Mouse (Mus musculus): ENCODE results near the gene Barhl2. TPM values are rescaled to one million over a fixed set of nuclear protein-coding genes. Genes with fewer than 3 reads are reported as not detected.

The Barhl2 gene
- not detected for total RNA-seq (2023)

DNA sequence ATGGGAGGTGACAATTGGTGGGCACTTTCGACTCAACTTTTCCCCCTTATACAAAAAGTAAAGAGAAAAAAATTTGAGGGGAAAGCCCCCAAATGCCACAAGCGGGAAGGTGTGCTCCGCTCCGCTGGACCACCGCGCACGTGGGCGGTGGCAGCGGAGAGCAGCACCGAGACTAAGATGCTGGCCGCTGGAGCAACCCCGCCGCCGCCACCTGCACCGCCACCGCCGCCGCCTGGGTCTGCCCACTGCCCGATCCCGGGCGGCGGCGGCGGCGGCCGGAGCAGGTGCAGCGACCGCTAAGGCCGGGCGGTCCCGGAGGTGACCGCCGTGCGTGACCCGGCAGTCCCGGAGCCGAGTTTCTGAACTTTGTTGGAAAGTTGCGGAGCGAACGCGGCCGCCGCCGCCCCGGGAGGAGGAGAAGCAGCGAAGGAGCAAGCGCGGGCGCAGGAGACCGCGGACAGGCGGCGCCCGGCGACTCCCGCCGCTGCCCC is at the start of gene Barhl2:
Gene Barhl2, minus strand, starts transcription at position 181 of the 491 bp plus-strand sequence.

Other genes with a start within 250 kb of the Barhl2 start
- not detected for gene Gm17304, start 150.9 kb upstream of the Barhl2 start, total RNA-seq (2023)
- 10 to 100 TPM; 62.2 to 75.1 TPM for gene Zfp644, start 239.1 kb upstream of the Barhl2 start, total RNA-seq (2023)

Data from neutrophil, adult 83 days (primary cell).